Mouse (Mus musculus): ENCODE data around the gene Abcc4. TPM values are rescaled to one million over a fixed set of nuclear protein-coding genes. Genes with fewer than 3 reads are reported as not detected.
"Not testable (repeated sequence)": the region's sequence is repeated elsewhere in the genome, so short reads cannot be mapped to it uniquely, and the experiment has no call there.

Gene Abcc4
- total RNA-seq, 1 experiment, result 36.5 TPM

- DNase-seq (ENCODE audit: low read depth, low spot score), result no peak
- Histone ChIP-seq H3K27ac (ENCODE audit: insufficient read depth, low read depth, low read length, poor library complexity, severe bottlenecking) (no peak overlapping the region), H3K4me1 (ENCODE audit: control insufficient read depth in 2 of 2, insufficient read depth in 2 of 2, low read length in 2 of 2, poor library complexity in 1 of 2) (peaks cover 0 to 2% of the 10 kb centered on the region in 2 experiments; a peak in 2 of 4 replicates), H3K9me3 (ENCODE audit: control insufficient read depth, insufficient read depth, low read depth, low read length) (no peaks in the 10 kb centered on the region), H3K36me3 (ENCODE audit: control insufficient read depth, insufficient read depth, low read length, poor library complexity, severe bottlenecking) (peaks cover 28% of the 10 kb centered on the region), H3K4me3 (ENCODE audit: insufficient read depth in 1 of 2, low read depth in 1 of 2, low read length in 2 of 2, poor library complexity in 1 of 2, severe bottlenecking in 1 of 2) (no peak overlapping the region), H3K9ac (ENCODE audit: insufficient read depth, low read depth, low read length, poor library complexity, severe bottlenecking) (no peak overlapping the region)
- TF ChIP-seq CHD2 (IDR thresholded peaks at IDR 0.05; ENCODE audit: low read depth, low read length) (no peak), ZC3H11A (IDR thresholded peaks at IDR 0.05; ENCODE audit: borderline replicate concordance, low read depth, low read length) (no peak), HCFC1 (IDR thresholded peaks at IDR 0.05; ENCODE audit: borderline replicate concordance, insufficient read depth, low read length) (no peak), MAFK (IDR thresholded peaks at IDR 0.05; ENCODE audit: insufficient read depth, low read depth, low read length) (no peak), ZNF384 (IDR thresholded peaks at IDR 0.05; ENCODE audit: low read depth, low read length) (no peak)
- in situ Hi-C loops (cut with MboI; ENCODE audit: low sequenced_read_pairs in 2 of 2, unreplicated experiment in 2 of 2), result no loop called here
Observed at GRCm38 (mm10) chr14:118649895-118650256, 56.1 kb downstream of the Abcc4 start.

- TF ChIP-seq ZNF384 (IDR thresholded peaks at IDR 0.05; ENCODE audit: low read depth, low read length) (no peak), ZC3H11A (IDR thresholded peaks at IDR 0.05; ENCODE audit: borderline replicate concordance, low read depth, low read length) (no peak), MAFK (IDR thresholded peaks at IDR 0.05; ENCODE audit: insufficient read depth, low read depth, low read length) (no peak), HCFC1 (IDR thresholded peaks at IDR 0.05; ENCODE audit: borderline replicate concordance, insufficient read depth, low read length) (no peak), CHD2 (IDR thresholded peaks at IDR 0.05; ENCODE audit: low read depth, low read length) (no peak)
- Histone ChIP-seq H3K36me3 (ENCODE audit: control insufficient read depth, insufficient read depth, low read length, poor library complexity, severe bottlenecking) (peaks cover 25% of the 10 kb centered on the region), H3K27ac (ENCODE audit: insufficient read depth, low read depth, low read length, poor library complexity, severe bottlenecking) (peak overlapping the region; percentile 83), H3K4me1 (ENCODE audit: control insufficient read depth in 2 of 2, insufficient read depth in 2 of 2, low read length in 2 of 2, poor library complexity in 1 of 2) (no peaks in the 10 kb centered on the region; a peak in 1 of 4 replicates), H3K4me3 (ENCODE audit: insufficient read depth in 1 of 2, low read depth in 1 of 2, low read length in 2 of 2, poor library complexity in 1 of 2, severe bottlenecking in 1 of 2) (no peak overlapping the region), H3K9me3 (ENCODE audit: control insufficient read depth, insufficient read depth, low read depth, low read length) (no peaks in the 10 kb centered on the region), H3K9ac (ENCODE audit: insufficient read depth, low read depth, low read length, poor library complexity, severe bottlenecking) (no peak overlapping the region; the same call in 1 of the 2 replicates)
- DNase-seq (ENCODE audit: low read depth, low spot score), result no peak
- in situ Hi-C loops (cut with MboI; ENCODE audit: low sequenced_read_pairs in 2 of 2, unreplicated experiment in 2 of 2), result no loop called here
Observed at GRCm38 (mm10) chr14:118649199-118649894, 56.7 kb downstream of the Abcc4 start.

- H3K27ac ChIP-seq (ENCODE audit: insufficient read depth, low read depth, low read length, poor library complexity, severe bottlenecking); H3K4me3 ChIP-seq (ENCODE audit: insufficient read depth in 1 of 2, low read depth in 1 of 2, low read length in 2 of 2, poor library complexity in 1 of 2, severe bottlenecking in 1 of 2); H3K9me3 ChIP-seq (ENCODE audit: control insufficient read depth, insufficient read depth, low read depth, low read length); in situ Hi-C loops (cut with MboI; ENCODE audit: low sequenced_read_pairs in 2 of 2, unreplicated experiment in 2 of 2); H3K9ac ChIP-seq (ENCODE audit: insufficient read depth, low read depth, low read length, poor library complexity, severe bottlenecking); DNase-seq (ENCODE audit: low read depth, low spot score): not testable (repeated sequence)
- H3K4me1 ChIP-seq (ENCODE audit: control insufficient read depth in 2 of 2, insufficient read depth in 2 of 2, low read length in 2 of 2, poor library complexity in 1 of 2), result peaks cover 0 to 13% of the 10 kb centered on the region in 2 experiments; a peak in 2 of 4 replicates
- peaks cover 18% of the 10 kb centered on the region; the same call in 1 of the 2 replicates for H3K36me3 ChIP-seq (ENCODE audit: control insufficient read depth, insufficient read depth, low read length, poor library complexity, severe bottlenecking)
Observed at GRCm38 (mm10) chr14:118642940-118643591, 63.0 kb downstream of the Abcc4 start.

- Histone ChIP-seq H3K4me1 (ENCODE audit: control insufficient read depth in 2 of 2, insufficient read depth in 2 of 2, low read length in 2 of 2, poor library complexity in 1 of 2) (peaks cover 0 to 15% of the 10 kb centered on the region in 2 experiments; a peak in 2 of 4 replicates), H3K4me3 (ENCODE audit: insufficient read depth in 1 of 2, low read depth in 1 of 2, low read length in 2 of 2, poor library complexity in 1 of 2, severe bottlenecking in 1 of 2) (no peak overlapping the region), H3K9me3 (ENCODE audit: control insufficient read depth, insufficient read depth, low read depth, low read length) (no peaks in the 10 kb centered on the region), H3K27ac (ENCODE audit: insufficient read depth, low read depth, low read length, poor library complexity, severe bottlenecking) (no peak overlapping the region), H3K36me3 (ENCODE audit: control insufficient read depth, insufficient read depth, low read length, poor library complexity, severe bottlenecking) (peaks cover 24% of the 10 kb centered on the region; the same call in 1 of the 2 replicates), H3K9ac (ENCODE audit: insufficient read depth, low read depth, low read length, poor library complexity, severe bottlenecking) (no peak overlapping the region)
- in situ Hi-C loops (cut with MboI; ENCODE audit: low sequenced_read_pairs in 2 of 2, unreplicated experiment in 2 of 2), result no loop called here
- no peak for TF ChIP-seq MAFK (IDR thresholded peaks at IDR 0.05; ENCODE audit: insufficient read depth, low read depth, low read length)
- TF ChIP-seq HCFC1 (IDR thresholded peaks at IDR 0.05; ENCODE audit: borderline replicate concordance, insufficient read depth, low read length), result no peak
- no peak for TF ChIP-seq ZNF384 (IDR thresholded peaks at IDR 0.05; ENCODE audit: low read depth, low read length)
- no peak for TF ChIP-seq ZC3H11A (IDR thresholded peaks at IDR 0.05; ENCODE audit: borderline replicate concordance, low read depth, low read length)
- TF ChIP-seq CHD2 (IDR thresholded peaks at IDR 0.05; ENCODE audit: low read depth, low read length), result no peak
- DNase-seq (ENCODE audit: low read depth, low spot score), result no peak
Observed at GRCm38 (mm10) chr14:118642140-118642539, 63.9 kb downstream of the Abcc4 start.
